Mouse (Mus musculus) E14TG2a.4 (cell line): ENCODE measurements around the gene Pla2g1b.

Source experiments
- CTCF ChIP-seq: conservative IDR thresholded peaks from 2 replicates; pipeline ENCODE4 v1.5.1; 2014; ENCODE audit warnings: low read length
- POU5F1 ChIP-seq: IDR thresholded peaks from 2 replicates; pipeline ENCODE4 v1.6.1; 2014; ENCODE audit warnings: low read length, borderline replicate concordance

DNA sequence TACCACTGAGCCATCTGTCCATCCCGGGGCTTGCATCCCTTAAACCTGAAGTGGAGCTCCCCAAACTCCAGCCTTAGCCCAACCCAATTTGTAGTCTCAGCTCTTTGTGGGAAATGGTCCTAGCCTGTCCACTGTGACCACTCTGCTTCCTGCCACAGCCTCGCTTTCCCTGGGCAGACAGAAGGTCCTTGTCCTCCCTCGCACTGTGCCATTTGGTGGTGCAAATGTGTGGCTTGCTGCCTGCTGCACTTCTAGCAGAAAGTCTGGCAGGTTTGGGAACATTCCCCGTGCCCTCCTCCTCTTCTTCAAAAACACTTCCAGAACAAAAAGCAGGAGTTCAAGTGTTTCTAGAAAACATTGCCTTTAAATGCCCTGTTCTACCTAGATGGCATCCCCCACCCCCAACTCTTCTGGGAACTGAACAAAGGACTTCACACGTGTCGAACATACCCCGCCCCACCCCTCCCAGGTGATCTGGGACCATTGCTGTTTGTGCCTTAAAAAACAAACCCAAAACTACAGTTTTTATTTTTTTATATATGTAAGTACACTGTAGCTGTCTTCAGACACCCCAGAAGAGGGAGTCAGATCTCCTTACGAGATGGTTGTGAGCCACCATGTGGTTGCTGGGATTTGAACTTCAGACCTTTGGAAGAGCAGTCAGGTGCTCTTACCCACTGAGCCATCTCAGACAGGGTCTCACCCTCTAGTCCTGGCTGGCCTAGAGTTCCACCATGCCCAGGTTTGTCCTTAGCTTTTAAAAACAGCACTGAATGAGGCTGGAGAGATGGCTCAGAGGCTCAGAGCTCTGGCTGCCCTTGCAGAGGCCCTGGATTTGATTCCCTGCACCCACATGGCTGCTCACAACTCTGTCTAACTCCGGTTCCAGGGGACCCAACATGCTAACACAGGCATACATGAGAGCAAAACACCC lies 32.5 kb downstream of the Pla2g1b start:
- TF ChIP-seq CTCF (no peak), POU5F1 (no peak)
